Comparison of ENCODE assay signal across 15 mouse cellular contexts in genomic region chr13:48890260-48890960, GRCm38 (mm10). TPM values are rescaled to one million over a fixed set of nuclear protein-coding genes. Genes with fewer than 3 reads are reported as not detected.
DNase-seq lines count a peak whose midpoint lies in the region; ATAC-seq and TF ChIP-seq lines count a peak whose summit lies in the region.
"Had no signal": no experiment of that assay in that cellular context is flagged by ENCODE, and none has a peak within 500 bp of the region (broad histone marks: within the 10 kb centered on the region; RNA-seq: fewer than 3 reads in every experiment).

No protein-coding gene starts in this region.

- no peak overlapping the region for H3K4me2 ChIP-seq in heart, embryonic 12.5 days
- H3K4me2 ChIP-seq in kidney, embryonic 16.5 days (replicated peaks; ENCODE audit: low read depth, low read length): no peak overlapping the region
- H3K4me2 ChIP-seq in liver, embryonic 13.5 days: no peak overlapping the region
- H3K4me2 ChIP-seq in stomach, embryonic 16.5 days (ENCODE audit: low read depth, low read length): no peak overlapping the region
- no peak overlapping the region for H3K4me2 ChIP-seq in midbrain, postnatal 0 days (ENCODE audit: low read depth, low read length, poor library complexity, severe bottlenecking)
- H3K4me2 ChIP-seq: forebrain, embryonic 15.5 days; hindbrain, embryonic 15.5 days had no signal

- 72% methylated on average over 4 of the region's 4 CpGs for WGBS in heart, embryonic 10.5 days
- WGBS in heart, embryonic 12.5 days: 84% methylated on average over 4 of the region's 4 CpGs
- WGBS in kidney, embryonic 16.5 days: 80% methylated on average over 4 of the region's 4 CpGs
- 69% methylated on average over 4 of the region's 4 CpGs for WGBS in liver, embryonic 13.5 days (ENCODE audit: insufficient replicate concordance)
- 70% methylated on average over 4 of the region's 4 CpGs for WGBS in stomach, embryonic 16.5 days
- 86% methylated on average over 4 of the region's 4 CpGs for WGBS in embryonic facial prominence, embryonic 10.5 days
- 96% methylated on average over 4 of the region's 4 CpGs for WGBS in midbrain, postnatal 0 days

- H3K4me3 ChIP-seq in heart, embryonic 10.5 days: no peak overlapping the region
- H3K4me3 ChIP-seq in heart, embryonic 12.5 days: no peak overlapping the region
- H3K4me3 ChIP-seq in kidney, embryonic 16.5 days (ENCODE audit: low read length): no peak overlapping the region
- no peak overlapping the region for H3K4me3 ChIP-seq in liver, embryonic 13.5 days (replicated peaks)
- H3K4me3 ChIP-seq in stomach, embryonic 16.5 days (replicated peaks; ENCODE audit: low read length): no peak overlapping the region
- no peak overlapping the region for H3K4me3 ChIP-seq in embryonic facial prominence, embryonic 10.5 days
- no peak overlapping the region for H3K4me3 ChIP-seq in midbrain, postnatal 0 days (ENCODE audit: low read depth, low read length)
- H3K4me3 ChIP-seq: forebrain, embryonic 15.5 days; hindbrain, embryonic 15.5 days; limb, embryonic 10.5 days had no signal

- peaks cover 90% of the 10 kb centered on the region for H3K36me3 ChIP-seq in heart, embryonic 10.5 days
- peaks cover 81% of the 10 kb centered on the region for H3K36me3 ChIP-seq in heart, embryonic 12.5 days
- H3K36me3 ChIP-seq in kidney, embryonic 16.5 days (ENCODE audit: insufficient read depth, low read length): peaks cover 68% of the 10 kb centered on the region
- H3K36me3 ChIP-seq in liver, embryonic 13.5 days: peaks cover 95% of the 10 kb centered on the region
- H3K36me3 ChIP-seq in stomach, embryonic 16.5 days (ENCODE audit: control insufficient read depth, insufficient read depth, low read length): peaks cover 19% of the 10 kb centered on the region
- peaks cover 98% of the 10 kb centered on the region for H3K36me3 ChIP-seq in embryonic facial prominence, embryonic 10.5 days (replicated peaks)
- H3K36me3 ChIP-seq in midbrain, postnatal 0 days (ENCODE audit: insufficient read depth, low read length): peaks cover 54% of the 10 kb centered on the region

- DNase-seq in heart, embryonic 10.5 days (ENCODE audit: low spot score): peak; percentile 47
- DNase-seq in liver, embryonic 13.5 days: no peak
- DNase-seq in spleen, adult 12 weeks (ENCODE audit: low spot score): no peak
- DNase-seq in embryonic facial prominence, embryonic 10.5 days (ENCODE audit: low spot score): no peak
- DNase-seq in midbrain, postnatal 0 days (ENCODE audit: low spot score): no peak
- DNase-seq: adrenal gland, postnatal 10 days; cerebellum, postnatal 14 days; gastrocnemius, postnatal 25 days; right cerebral cortex, postnatal 14 days had no signal

- no peak overlapping the region for H3K9ac ChIP-seq in heart, embryonic 12.5 days
- H3K9ac ChIP-seq in kidney, embryonic 16.5 days (replicated peaks; ENCODE audit: low read length): no peak overlapping the region
- no peak overlapping the region for H3K9ac ChIP-seq in liver, embryonic 13.5 days
- no peak overlapping the region for H3K9ac ChIP-seq in stomach, embryonic 16.5 days (ENCODE audit: low read length)
- H3K9ac ChIP-seq in midbrain, postnatal 0 days (replicated peaks; ENCODE audit: low read length, poor library complexity, severe bottlenecking): no peak overlapping the region
- H3K9ac ChIP-seq: forebrain, embryonic 15.5 days; hindbrain, embryonic 15.5 days had no signal

- no peaks in the 10 kb centered on the region for H3K9me3 ChIP-seq in heart, embryonic 10.5 days
- H3K9me3 ChIP-seq in heart, embryonic 12.5 days (replicated peaks): no peaks in the 10 kb centered on the region
- no peaks in the 10 kb centered on the region for H3K9me3 ChIP-seq in kidney, embryonic 16.5 days (ENCODE audit: low read length)
- no peaks in the 10 kb centered on the region for H3K9me3 ChIP-seq in liver, embryonic 13.5 days (replicated peaks)
- no peaks in the 10 kb centered on the region for H3K9me3 ChIP-seq in stomach, embryonic 16.5 days (replicated peaks; ENCODE audit: control insufficient read depth, low read length)
- H3K9me3 ChIP-seq in embryonic facial prominence, embryonic 10.5 days: no peaks in the 10 kb centered on the region
- H3K9me3 ChIP-seq in midbrain, postnatal 0 days (ENCODE audit: low read length): no peaks in the 10 kb centered on the region
- H3K9me3 ChIP-seq: forebrain, embryonic 15.5 days; hindbrain, embryonic 15.5 days; limb, embryonic 10.5 days had no signal

- ATAC-seq in heart, embryonic 12.5 days (ENCODE audit: insufficient number of reproducible peaks, low FRiP score): no peak
- peak; percentile 82 for ATAC-seq in kidney, embryonic 16.5 days (ENCODE audit: low FRiP score, low TSS enrichment)
- ATAC-seq in liver, embryonic 13.5 days (ENCODE audit: low read depth): peak; percentile 84
- ATAC-seq in stomach, embryonic 16.5 days (ENCODE audit: insufficient read depth, low FRiP score): peak; percentile 82
- ATAC-seq in midbrain, postnatal 0 days (ENCODE audit: low FRiP score): no peak
- ATAC-seq: forebrain, embryonic 15.5 days had no signal

- H3K27me3 ChIP-seq in heart, embryonic 10.5 days (ENCODE audit: insufficient read depth, poor library complexity, severe bottlenecking): no peaks in the 10 kb centered on the region
- H3K27me3 ChIP-seq in heart, embryonic 12.5 days (replicated peaks): no peaks in the 10 kb centered on the region
- H3K27me3 ChIP-seq in kidney, embryonic 16.5 days (ENCODE audit: insufficient read depth, low read length): no peaks in the 10 kb centered on the region
- H3K27me3 ChIP-seq in liver, embryonic 13.5 days: no peaks in the 10 kb centered on the region
- no peaks in the 10 kb centered on the region for H3K27me3 ChIP-seq in stomach, embryonic 16.5 days (ENCODE audit: control insufficient read depth, insufficient read depth, low read length)
- H3K27me3 ChIP-seq in embryonic facial prominence, embryonic 10.5 days (replicated peaks; ENCODE audit: low read depth, poor library complexity, severe bottlenecking): no peaks in the 10 kb centered on the region
- no peaks in the 10 kb centered on the region for H3K27me3 ChIP-seq in midbrain, postnatal 0 days (ENCODE audit: insufficient read depth, low read length)
- H3K27me3 ChIP-seq: forebrain, embryonic 15.5 days; hindbrain, embryonic 15.5 days had no signal

- H3K27ac ChIP-seq in heart, embryonic 10.5 days: no peak overlapping the region
- no peak overlapping the region for H3K27ac ChIP-seq in heart, embryonic 12.5 days (ENCODE audit: poor library complexity, severe bottlenecking)
- H3K27ac ChIP-seq in kidney, embryonic 16.5 days (ENCODE audit: low read length): 0 out of 2 replicates have a peak overlapping the region, but pooled peaks have one; percentile 20
- H3K27ac ChIP-seq in liver, embryonic 13.5 days: peak overlapping the region; percentile 29; the same call in 1 of the 2 replicates
- 0 out of 2 replicates have a peak overlapping the region, but pooled peaks have one; percentile 2 for H3K27ac ChIP-seq in stomach, embryonic 16.5 days (ENCODE audit: low read length)
- no peak overlapping the region for H3K27ac ChIP-seq in embryonic facial prominence, embryonic 10.5 days (replicated peaks)
- H3K27ac ChIP-seq in midbrain, postnatal 0 days (ENCODE audit: low read depth, low read length): no peak overlapping the region
- H3K27ac ChIP-seq: forebrain, embryonic 15.5 days; hindbrain, embryonic 15.5 days; limb, embryonic 10.5 days had no signal

- no peak for TF ChIP-seq CTCF in midbrain, postnatal 0 days (IDR thresholded peaks at IDR 0.05)

- H3K4me1 ChIP-seq in heart, embryonic 10.5 days: no peaks in the 10 kb centered on the region
- no peaks in the 10 kb centered on the region for H3K4me1 ChIP-seq in heart, embryonic 12.5 days (replicated peaks)
- no peaks in the 10 kb centered on the region for H3K4me1 ChIP-seq in kidney, embryonic 16.5 days (ENCODE audit: insufficient read depth, low read length)
- 0 out of 2 replicates have a peak, but pooled peaks cover 5% of the 10 kb centered on the region for H3K4me1 ChIP-seq in liver, embryonic 13.5 days (replicated peaks)
- H3K4me1 ChIP-seq in stomach, embryonic 16.5 days (ENCODE audit: control insufficient read depth, insufficient read depth, low read length): no peaks in the 10 kb centered on the region
- H3K4me1 ChIP-seq in embryonic facial prominence, embryonic 10.5 days: no peaks in the 10 kb centered on the region
- no peaks in the 10 kb centered on the region for H3K4me1 ChIP-seq in midbrain, postnatal 0 days (ENCODE audit: insufficient read depth, low read length)
- H3K4me1 ChIP-seq: forebrain, embryonic 15.5 days; hindbrain, embryonic 15.5 days; limb, embryonic 10.5 days had no signal

RNA-seq across cellular contexts. Expression of gene Phf2, which starts 19.5 kb away (rescaled TPM):
- 4.1 and 6.8 TPM in 2 replicates for polyA plus RNA-seq in heart, embryonic 10.5 days (2016; fragmentation: Nextera tagmentation; extraction: Ambion mirVana)
- 4.9 and 5.7 TPM in 2 replicates for polyA plus RNA-seq in heart, embryonic 12.5 days (2016; fragmentation: Nextera tagmentation; extraction: Ambion mirVana)
- 7.0 and 7.9 TPM in 2 replicates for polyA plus RNA-seq in kidney, embryonic 16.5 days (2015; fragmentation: Nextera tagmentation; extraction: Ambion mirVana)
- polyA plus RNA-seq in liver, embryonic 13.5 days (2015; fragmentation: Nextera tagmentation; extraction: Ambion mirVana): 2.0 and 2.2 TPM in 2 replicates
- 6.1 and 6.3 TPM in 2 replicates for polyA plus RNA-seq in stomach, embryonic 16.5 days (2015; fragmentation: Nextera tagmentation; extraction: Ambion mirVana)
- polyA plus RNA-seq in embryonic facial prominence, embryonic 10.5 days (2016; fragmentation: Nextera tagmentation; extraction: Ambion mirVana): 7.5 and 8.1 TPM in 2 replicates
- total RNA-seq in midbrain, postnatal 0 days (2014; rRNA removed): 26.0 and 26.4 TPM in 2 replicates
- polyA plus RNA-seq in midbrain, postnatal 0 days (2015; fragmentation: Nextera tagmentation; extraction: Ambion mirVana): 4.5 and 5.1 TPM in 2 replicates

Comparison
In these comparisons a context has a peak if more than half of its experiments do, and no peak if none do; other contexts are left out.
1. H3K27ac ChIP-seq: peak in kidney, embryonic 16.5 days (single experiment), liver, embryonic 13.5 days (single experiment) and stomach, embryonic 16.5 days (single experiment); none in heart, embryonic 10.5 days (single experiment), heart, embryonic 12.5 days (single experiment), embryonic facial prominence, embryonic 10.5 days (single experiment) and midbrain, postnatal 0 days (single experiment).
2. ATAC-seq: peak in kidney, embryonic 16.5 days (single experiment), liver, embryonic 13.5 days (single experiment) and stomach, embryonic 16.5 days (single experiment); none in heart, embryonic 12.5 days (single experiment) and midbrain, postnatal 0 days (single experiment).